Mouse (Mus musculus): ENCODE measurements around the gene Ace. TPM values are rescaled to one million over a fixed set of nuclear protein-coding genes. Genes with fewer than 3 reads are reported as not detected.
A peak's percentile ranks its signal among the peaks of the same experiment; 100 is the strongest.
"Not testable (repeated sequence)": the region's sequence is repeated elsewhere in the genome, so short reads cannot be mapped to it uniquely, and the experiment has no call there.

The Ace gene
- polyA plus RNA-seq, 1 experiment from 2014 or later = 1.3 TPM

DNA sequence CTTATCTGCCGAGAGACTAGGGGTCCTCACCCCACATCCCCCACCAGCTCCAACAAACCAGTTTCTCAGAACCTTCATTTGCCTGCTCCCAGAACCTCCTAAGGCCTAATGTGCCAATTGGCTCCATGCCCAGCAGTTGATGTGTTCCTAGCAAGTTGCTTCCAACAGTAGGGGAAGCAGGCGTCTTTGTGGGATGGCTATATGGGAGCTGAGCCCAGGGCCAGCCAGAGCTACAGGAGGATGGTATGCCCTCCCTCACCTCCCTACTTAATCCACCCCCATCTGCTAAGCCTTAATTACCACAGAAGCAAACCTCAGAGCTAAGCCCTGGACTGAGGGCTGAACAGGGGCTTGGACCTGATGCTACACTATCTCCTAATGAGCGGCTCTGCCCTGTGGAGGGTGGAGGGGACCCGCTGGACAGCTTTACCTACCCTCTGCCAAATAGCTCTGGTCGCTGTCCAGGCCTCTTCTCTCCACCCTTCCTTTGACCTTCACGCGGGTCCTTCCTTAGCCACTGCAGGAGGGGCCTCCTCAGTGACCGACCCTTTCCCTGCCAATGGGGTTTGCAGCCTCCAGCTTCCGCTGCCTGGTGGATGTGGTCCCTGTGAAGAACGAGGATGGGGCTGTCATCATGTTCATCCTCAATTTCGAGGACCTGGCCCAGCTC lies 45.9 kb downstream of the Ace start:
- Histone ChIP-seq H3K27me3 (ENCODE audit: insufficient read depth, poor library complexity, severe bottlenecking) (peaks cover 13% of the 10 kb centered on the region), H3K36me3 (no peaks in the 10 kb centered on the region), H3K9me3 (no peaks in the 10 kb centered on the region), H3K27ac (no peak overlapping the region), H3K4me1 (replicated peaks) (peaks cover 24% of the 10 kb centered on the region), H3K4me3 (no peak overlapping the region)
- 74% methylated on average over 11 of the region's 11 CpGs for WGBS
- DNase-seq (ENCODE audit: low spot score) = no peak

DNA sequence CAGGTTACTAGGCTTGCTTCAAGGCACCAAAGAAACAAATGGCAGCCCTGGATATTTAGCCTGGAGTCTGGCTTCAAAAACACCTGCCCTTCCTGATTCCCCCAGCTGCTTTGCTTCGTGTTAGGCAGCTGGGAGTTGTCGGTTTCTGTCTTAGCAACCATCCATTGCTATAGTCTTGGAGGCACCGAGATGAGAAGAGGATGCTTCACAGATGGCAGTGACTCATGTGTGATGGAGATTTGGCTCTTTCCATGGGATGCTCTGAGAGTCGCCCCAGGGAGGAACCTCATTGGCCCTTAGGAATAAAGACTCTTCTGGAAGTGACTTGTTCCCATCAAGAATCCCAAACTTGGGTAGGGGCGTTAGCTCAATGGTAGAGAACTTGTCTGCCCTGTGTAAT lies 48.7 kb downstream of the Ace start:
- H3K36me3 ChIP-seq = no peaks in the 10 kb centered on the region
- WGBS = 83% methylated on average over 5 of the region's 5 CpGs
- no peak overlapping the region for H3K27ac ChIP-seq
- peaks cover 28% of the 10 kb centered on the region for H3K27me3 ChIP-seq (ENCODE audit: insufficient read depth, poor library complexity, severe bottlenecking)
- H3K9me3 ChIP-seq = no peaks in the 10 kb centered on the region
- DNase-seq (ENCODE audit: low spot score) = no peak
- no peak overlapping the region for H3K4me3 ChIP-seq
- peaks cover 27% of the 10 kb centered on the region for H3K4me1 ChIP-seq (replicated peaks)

DNA sequence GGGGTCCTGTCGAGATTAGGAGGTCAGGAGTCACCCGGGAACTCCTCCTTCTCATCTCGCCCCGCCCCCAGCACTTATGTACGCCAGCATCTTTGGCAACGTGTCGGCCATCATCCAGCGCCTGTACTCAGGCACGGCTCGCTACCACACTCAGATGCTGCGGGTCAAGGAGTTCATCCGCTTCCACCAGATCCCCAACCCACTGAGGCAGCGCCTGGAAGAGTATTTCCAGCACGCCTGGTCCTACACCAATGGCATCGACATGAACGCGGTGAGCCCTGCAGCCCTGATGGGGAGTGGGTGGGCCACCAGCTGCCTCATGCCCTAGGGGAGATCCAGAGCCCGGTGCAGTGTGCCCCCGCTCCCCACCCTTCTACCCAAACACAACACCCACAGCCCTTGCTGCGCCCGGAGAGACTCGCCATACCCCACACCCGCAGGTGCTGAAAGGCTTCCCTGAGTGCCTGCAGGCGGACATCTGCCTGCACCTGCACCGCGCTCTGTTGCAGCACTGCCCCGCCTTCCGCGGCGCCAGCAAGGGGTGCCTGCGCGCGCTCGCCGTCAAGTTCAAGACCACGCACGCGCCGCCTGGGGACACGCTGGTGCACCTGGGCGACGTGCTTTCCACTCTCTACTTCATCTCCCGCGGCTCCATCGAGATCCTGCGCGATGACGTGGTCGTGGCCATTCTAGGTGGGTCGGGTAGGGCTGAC lies 52.5 kb downstream of the Ace start:
- H3K27ac ChIP-seq = peak overlapping the region; percentile 74

DNA sequence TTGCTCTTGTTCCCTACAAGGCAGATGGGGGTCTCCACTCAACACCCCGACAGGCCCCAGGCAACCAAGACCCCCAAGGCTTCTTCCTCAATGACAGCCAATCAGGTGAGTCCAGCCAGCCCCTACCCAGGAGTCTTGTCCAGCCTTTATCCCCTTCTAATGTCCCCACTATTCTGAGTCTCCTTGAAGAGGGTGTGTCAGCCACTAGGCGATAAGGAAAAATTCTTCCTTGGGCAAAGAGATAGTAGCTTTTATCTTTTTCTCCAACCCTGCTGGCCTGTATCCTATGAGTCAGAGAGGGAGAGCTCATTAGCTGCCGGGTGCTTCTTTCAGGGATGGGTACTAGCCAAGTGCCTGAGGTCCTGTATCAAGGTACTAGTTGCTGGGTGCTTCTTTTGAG lies 58.0 kb downstream of the Ace start:
- Histone ChIP-seq H3K27ac (no peak overlapping the region), H3K4me1 (replicated peaks) (peaks cover 7% of the 10 kb centered on the region; the same call in 1 of the 2 replicates), H3K9me3 (no peaks in the 10 kb centered on the region), H3K36me3 (peaks cover 8% of the 10 kb centered on the region), H3K4me3 (no peak overlapping the region), H3K27me3 (ENCODE audit: insufficient read depth, poor library complexity, severe bottlenecking) (peaks cover 13% of the 10 kb centered on the region)
- WGBS = 79% methylated on average over 3 of the region's 3 CpGs
- DNase-seq (ENCODE audit: low spot score) = no peak

More for the DNA sequence above, 52.5 kb downstream of the Ace start:
- peaks cover 34% of the 10 kb centered on the region for H3K27me3 ChIP-seq (ENCODE audit: insufficient read depth, poor library complexity, severe bottlenecking)
- no peaks in the 10 kb centered on the region for H3K9me3 ChIP-seq
- peak; percentile 46 for DNase-seq (ENCODE audit: low spot score)
- 1% methylated on average over 50 of the region's 50 CpGs for WGBS
- H3K4me3 ChIP-seq = peak overlapping the region; percentile 56
- no peaks in the 10 kb centered on the region for H3K36me3 ChIP-seq
- peaks cover 13% of the 10 kb centered on the region for H3K4me1 ChIP-seq (replicated peaks)

DNA sequence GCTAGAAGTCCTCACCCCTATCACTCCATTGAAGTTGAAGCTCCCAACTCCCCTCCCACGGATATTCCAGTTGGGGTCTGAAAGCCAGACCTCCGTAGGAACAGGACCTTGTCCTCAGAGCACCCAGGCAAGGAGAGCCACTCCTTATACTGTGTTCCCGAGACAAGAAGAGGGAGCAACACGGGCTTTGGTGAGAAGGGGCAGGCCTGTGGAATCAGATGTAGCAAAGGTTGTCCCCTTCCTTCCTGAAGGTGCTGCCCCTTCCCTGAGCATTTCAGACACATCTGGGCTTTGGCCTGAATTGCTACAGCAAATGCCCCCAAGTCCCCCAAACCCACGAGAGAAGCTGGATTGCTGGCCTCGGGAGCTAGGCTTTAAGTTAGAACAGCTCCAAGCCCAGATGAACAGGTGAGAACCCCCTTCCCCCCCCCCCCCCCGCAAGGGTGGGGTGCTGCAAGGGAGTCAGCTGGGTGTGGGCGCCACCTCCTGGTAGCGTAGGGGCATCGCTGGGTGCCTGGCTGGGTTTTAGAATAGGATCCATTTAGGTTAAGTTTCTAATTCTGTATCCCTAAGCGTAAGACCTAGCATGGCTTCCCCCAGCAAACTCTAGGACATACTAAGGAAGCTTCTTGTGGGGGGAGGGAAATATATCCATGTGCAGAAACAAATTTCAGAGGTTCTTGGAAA lies 58.9 kb downstream of the Ace start:
- Histone ChIP-seq H3K27me3 (ENCODE audit: insufficient read depth, poor library complexity, severe bottlenecking) (peaks cover 5% of the 10 kb centered on the region), H3K4me3 (no peak overlapping the region), H3K36me3 (peaks cover 8% of the 10 kb centered on the region), H3K27ac (no peak overlapping the region), H3K9me3 (no peaks in the 10 kb centered on the region), H3K4me1 (replicated peaks) (peaks cover 7% of the 10 kb centered on the region; the same call in 1 of the 2 replicates)
- WGBS = 39% methylated on average over 11 of the region's 11 CpGs
- DNase-seq (ENCODE audit: low spot score) = peak; percentile 41

DNA sequence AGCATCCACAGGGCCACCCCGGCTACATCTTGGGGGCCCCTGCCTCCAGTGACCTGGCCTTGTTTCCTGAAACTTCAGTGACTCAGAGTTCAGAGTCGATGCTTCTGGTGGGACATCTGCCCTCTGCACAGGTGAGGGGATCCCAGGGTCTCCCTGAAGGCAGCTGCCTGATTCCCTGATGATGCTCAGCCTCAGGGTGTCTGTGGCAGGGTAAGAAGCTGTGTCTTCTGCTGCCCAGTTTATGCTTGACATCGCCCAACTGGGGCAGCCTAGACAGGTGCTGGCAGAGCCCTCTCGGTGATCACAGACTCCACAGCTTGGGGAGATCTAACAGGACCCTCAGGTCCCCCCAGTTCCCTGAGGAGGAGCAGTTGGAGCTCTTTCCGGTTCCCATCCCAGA lies 59.9 kb downstream of the Ace start:
- Histone ChIP-seq H3K27ac (no peak overlapping the region), H3K4me3 (no peak overlapping the region), H3K36me3 (peaks cover 8% of the 10 kb centered on the region), H3K9me3 (no peaks in the 10 kb centered on the region; the same call in 1 of the 2 replicates), H3K27me3 (ENCODE audit: insufficient read depth, poor library complexity, severe bottlenecking) (no peaks in the 10 kb centered on the region), H3K4me1 (replicated peaks) (peaks cover 7% of the 10 kb centered on the region; the same call in 1 of the 2 replicates)
- DNase-seq (ENCODE audit: low spot score) = no peak
- 89% methylated on average over 5 of the region's 5 CpGs for WGBS

DNA sequence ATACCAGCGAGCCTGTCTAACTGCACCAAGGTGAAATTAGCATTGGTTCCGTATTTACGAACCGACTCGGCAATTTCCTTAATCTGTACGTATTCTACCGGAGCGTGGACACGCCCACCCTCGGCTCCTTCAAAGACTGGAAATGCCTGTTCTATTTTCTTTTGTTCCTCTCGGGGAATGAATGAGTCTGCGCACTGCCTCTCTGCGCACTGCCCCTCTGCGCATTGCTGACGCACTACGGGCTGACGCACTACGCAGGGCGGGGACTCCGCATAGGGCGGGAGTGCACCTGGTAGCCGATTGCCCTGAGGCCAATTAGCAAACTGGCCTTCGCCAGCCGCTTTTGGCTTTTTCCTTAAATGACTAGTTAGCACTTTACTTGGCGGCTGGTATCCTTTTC lies 64.3 kb downstream of the Ace start:
- WGBS = 36% methylated on average over 15 of the region's 25 CpGs
- H3K9me3 ChIP-seq; H3K36me3 ChIP-seq; DNase-seq (ENCODE audit: low spot score); H3K27me3 ChIP-seq (ENCODE audit: insufficient read depth, poor library complexity, severe bottlenecking): not testable (repeated sequence)
- H3K4me3 ChIP-seq = peak overlapping the region; percentile 47
- H3K4me1 ChIP-seq (replicated peaks) = peaks cover 15% of the 10 kb centered on the region
- H3K27ac ChIP-seq = peak overlapping the region; percentile 75; the same call in 1 of the 2 replicates

DNA sequence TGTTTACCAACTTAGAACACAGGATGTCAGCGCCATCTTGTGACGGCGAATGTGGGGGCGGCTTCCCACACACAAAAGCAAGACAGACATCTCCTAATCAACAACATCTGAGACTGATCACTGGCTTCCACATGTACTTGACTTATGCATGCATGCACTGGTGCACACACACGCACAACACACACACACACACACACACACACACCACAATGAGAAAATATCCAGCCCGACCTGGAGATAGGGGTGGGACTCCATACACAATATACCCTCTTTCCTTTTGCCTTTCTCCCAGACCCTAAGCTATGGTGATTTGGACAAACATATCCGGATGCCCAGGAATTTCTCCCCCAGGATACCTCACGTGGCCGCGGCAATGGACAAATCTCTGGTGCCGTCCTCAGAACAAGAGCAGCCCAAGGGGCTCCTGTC lies 65.8 kb downstream of the Ace start:
- no peaks in the 10 kb centered on the region for H3K27me3 ChIP-seq (ENCODE audit: insufficient read depth, poor library complexity, severe bottlenecking)
- peak; percentile 59 for DNase-seq (ENCODE audit: low spot score)
- peak overlapping the region; percentile 82 for H3K27ac ChIP-seq
- 45% methylated on average over 11 of the region's 11 CpGs for WGBS
- H3K36me3 ChIP-seq = no peaks in the 10 kb centered on the region
- peaks cover 27% of the 10 kb centered on the region for H3K4me1 ChIP-seq (replicated peaks)
- H3K9me3 ChIP-seq = no peaks in the 10 kb centered on the region; the same call in 1 of the 2 replicates
- peak overlapping the region; percentile 23 for H3K4me3 ChIP-seq

DNA sequence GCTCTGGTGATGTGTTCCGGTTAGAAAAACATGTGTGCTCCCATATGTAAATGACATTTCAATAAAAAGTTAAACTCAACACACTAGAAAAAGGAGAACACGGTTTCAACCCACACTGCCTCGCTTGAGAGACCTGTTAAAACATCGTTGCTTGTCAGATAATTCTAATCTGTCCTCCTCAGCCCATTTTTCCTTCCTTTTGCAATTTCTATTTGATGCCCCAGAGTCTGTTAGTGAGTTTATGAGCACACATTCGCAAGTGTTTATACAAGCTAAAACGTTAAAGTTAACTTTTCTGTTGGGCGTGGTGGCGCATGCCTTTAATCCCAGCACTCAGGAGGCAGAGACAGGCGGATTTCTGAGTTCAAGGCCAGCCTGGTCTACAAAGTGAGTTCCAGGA lies 67.2 kb downstream of the Ace start:
- Histone ChIP-seq H3K27me3 (ENCODE audit: insufficient read depth, poor library complexity, severe bottlenecking) (no peaks in the 10 kb centered on the region), H3K4me3 (no peak overlapping the region), H3K9me3 (no peaks in the 10 kb centered on the region; the same call in 1 of the 2 replicates), H3K27ac (no peak overlapping the region), H3K4me1 (replicated peaks) (peaks cover 31% of the 10 kb centered on the region), H3K36me3 (no peaks in the 10 kb centered on the region)
- no peak for DNase-seq (ENCODE audit: low spot score)
- 90% methylated on average over 9 of the region's 9 CpGs for whole genome bisulfite sequencing

DNA sequence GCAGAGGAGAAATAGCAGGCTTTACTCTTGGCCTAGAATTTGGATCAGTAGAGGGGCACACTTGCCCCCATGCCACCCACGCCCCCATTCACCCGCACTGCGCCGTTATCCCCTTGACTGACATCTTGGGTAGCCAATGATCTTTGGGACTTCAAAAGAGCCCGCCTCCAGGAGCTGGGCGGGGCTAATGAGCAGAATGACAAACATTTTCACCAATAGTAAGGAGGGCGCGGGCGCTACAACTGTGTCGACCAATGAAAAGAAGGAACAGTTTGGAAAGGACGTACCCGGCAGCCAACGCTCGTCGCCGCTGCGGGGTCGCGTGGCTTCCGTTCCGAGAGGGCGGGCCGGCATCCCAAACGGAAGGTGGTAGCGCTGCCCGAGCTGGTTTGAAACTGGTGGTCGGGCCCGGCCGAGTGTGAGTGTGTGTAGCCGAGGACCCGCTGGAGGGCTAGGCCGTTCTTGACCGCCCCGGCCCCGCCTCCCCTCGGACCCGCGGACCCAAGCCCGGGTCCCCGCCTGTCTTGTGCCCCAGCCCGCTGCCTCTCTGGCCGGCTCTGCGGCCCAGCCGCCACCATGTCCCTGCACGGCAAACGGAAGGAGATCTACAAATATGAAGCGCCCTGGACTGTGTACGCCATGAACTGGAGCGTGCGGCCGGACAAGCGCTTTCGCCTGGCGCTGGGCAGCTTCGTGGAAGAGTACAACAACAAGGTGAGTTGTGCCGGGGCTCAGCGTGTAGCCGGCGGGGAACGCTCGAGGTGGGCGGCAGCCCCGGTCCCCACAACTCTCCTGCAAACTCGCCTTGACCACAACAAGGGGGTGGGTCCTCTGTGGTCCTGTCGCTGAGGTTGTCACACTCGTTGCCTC lies 69.0 kb downstream of the Ace start, which contains the start of gene Dcaf7:
Gene Dcaf7 (plus strand): TSS at position 325 of the 870 bp plus-strand sequence.
- no peaks in the 10 kb centered on the region; the same call in 1 of the 2 replicates for H3K9me3 ChIP-seq
- under 1% methylated on average over 66 of the region's 66 CpGs for WGBS

DNA sequence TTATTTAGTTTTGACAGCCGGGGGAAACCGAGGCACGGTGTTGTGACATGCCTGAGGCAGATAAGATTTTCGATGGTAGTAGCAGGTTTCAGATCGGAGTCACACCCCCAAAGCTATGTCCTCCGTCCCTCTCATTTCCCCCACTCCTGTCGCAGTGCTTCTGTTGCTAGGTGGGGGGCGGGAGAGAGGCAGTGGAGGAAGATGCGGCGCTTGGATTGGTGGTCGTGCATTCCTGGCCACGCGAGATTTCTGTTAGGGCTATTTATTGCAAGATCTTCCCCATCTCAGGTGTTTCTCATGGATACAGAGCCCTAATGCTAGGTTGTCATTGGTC lies 69.6 kb downstream of the Ace start:
- DNase-seq (ENCODE audit: low spot score) = peak; percentile 59
- Histone ChIP-seq H3K9me3 (no peaks in the 10 kb centered on the region), H3K27me3 (ENCODE audit: insufficient read depth, poor library complexity, severe bottlenecking) (no peaks in the 10 kb centered on the region), H3K4me3 (peak overlapping the region; percentile 98), H3K4me1 (replicated peaks) (peaks cover 31% of the 10 kb centered on the region), H3K36me3 (no peaks in the 10 kb centered on the region; the same call in 1 of the 2 replicates), H3K27ac (peak overlapping the region; percentile 92)
- under 1% methylated on average over 13 of the region's 13 CpGs for WGBS

More for the DNA sequence above, 69.0 kb downstream of the Ace start, which contains the start of gene Dcaf7:
- H3K36me3 ChIP-seq = no peaks in the 10 kb centered on the region; the same call in 1 of the 2 replicates
- peak within 1 kb of the TSS; percentile 98 for H3K4me3 ChIP-seq
- peak within 1 kb of the TSS; percentile 92 for H3K27ac ChIP-seq
- peak; percentile 98 for DNase-seq (ENCODE audit: low spot score)
- peaks cover 31% of the 10 kb centered on the region for H3K4me1 ChIP-seq (replicated peaks)
- H3K27me3 ChIP-seq (ENCODE audit: insufficient read depth, poor library complexity, severe bottlenecking) = no peaks in the 10 kb centered on the region
